Mouse (Mus musculus) forebrain, embryonic 15.5 days (tissue): ENCODE measurements around the gene Als2cr12. TPM values are rescaled to one million over a fixed set of nuclear protein-coding genes. Genes with fewer than 3 reads are reported as not detected.
"Not testable (repeated sequence)": the region's sequence is repeated elsewhere in the genome, so short reads cannot be mapped to it uniquely, and the experiment has no call there.

ENCODE experiments used
- ATAC-seq: fragments of 200-750 bp; cut with Nextera tagmentation; replicated peaks from 2 replicates; pipeline ENCODE4 v1.8.0; 2017; ENCODE audit warnings: mild to moderate bottlenecking, moderate TSS enrichment, moderate library complexity
- H3K27ac ChIP-seq: fragments of 300-500 bp; sonication (generic); replicated peaks from 2 replicates; pipeline ENCODE4 v1.5.1; 2015; ENCODE audit warnings: mild to moderate bottlenecking, inconsistent platforms
- H3K27me3 ChIP-seq: fragments of 300-500 bp; sonication (generic); 2 replicates; pipeline ENCODE4 v1.6.1; 2015; ENCODE audit warnings: inconsistent platforms
- H3K36me3 ChIP-seq: fragments of 300-500 bp; sonication (generic); 2 replicates; pipeline ENCODE4 v1.6.1; 2015; ENCODE audit warnings: mild to moderate bottlenecking, inconsistent platforms
- H3K4me1 ChIP-seq: fragments of 300-500 bp; sonication (generic); 2 replicates; pipeline ENCODE4 v1.6.1; 2015; ENCODE audit warnings: inconsistent platforms
- H3K4me2 ChIP-seq: fragments of 300-500 bp; sonication (generic); replicated peaks from 2 replicates; pipeline ENCODE4 v1.6.1; 2015; ENCODE audit warnings: mild to moderate bottlenecking, inconsistent platforms
- H3K4me3 ChIP-seq: fragments of 300-500 bp; sonication (generic); 2 replicates; pipeline ENCODE4 v1.5.1; 2015; ENCODE audit warnings: mild to moderate bottlenecking, inconsistent platforms
- H3K9ac ChIP-seq: fragments of 300-500 bp; sonication (generic); replicated peaks from 2 replicates; pipeline ENCODE4 v1.6.1; 2015; ENCODE audit warnings: mild to moderate bottlenecking, inconsistent platforms
- H3K9me3 ChIP-seq: fragments of 300-500 bp; sonication (generic); 2 replicates; pipeline ENCODE4 v1.6.1; 2016; ENCODE audit warnings: inconsistent platforms
- WGBS: fragments of 180-500 bp; shearing (Covaris S2); methylation state at CpG from one replicate; pipeline ENCODE4 v1.1.7; 2015; ENCODE audit warnings: mixed read lengths; 5-methylcytosine and 5-hydroxymethylcytosine counted together
- polyA plus RNA-seq: library from polyadenylated mRNA; unstranded; fragments of >200 nt; fragmentation: Nextera tagmentation; extraction: Ambion mirVana; gene quantifications from 2 replicates; pipeline ENCODE4 v1.2.1, GENCODE M21; 2015

Als2cr12 gene
- polyA plus RNA-seq, 1 experiment from 2014 or later: not detected

GRCm38 (mm10) chr1:58672116-58672515, 23.7 kb downstream of the Als2cr12 start:
- no peaks in the 10 kb centered on the region for H3K36me3 ChIP-seq
- no peak overlapping the region for H3K4me2 ChIP-seq
- no peaks in the 10 kb centered on the region for H3K4me1 ChIP-seq
- WGBS: 91% methylated on average over 2 of the region's 2 CpGs
- H3K9me3 ChIP-seq: no peaks in the 10 kb centered on the region
- no peak overlapping the region for H3K4me3 ChIP-seq
- no peak overlapping the region for H3K9ac ChIP-seq
- H3K27me3 ChIP-seq: no peaks in the 10 kb centered on the region
- H3K27ac ChIP-seq: no peak overlapping the region
- ATAC-seq: no peak

DNA sequence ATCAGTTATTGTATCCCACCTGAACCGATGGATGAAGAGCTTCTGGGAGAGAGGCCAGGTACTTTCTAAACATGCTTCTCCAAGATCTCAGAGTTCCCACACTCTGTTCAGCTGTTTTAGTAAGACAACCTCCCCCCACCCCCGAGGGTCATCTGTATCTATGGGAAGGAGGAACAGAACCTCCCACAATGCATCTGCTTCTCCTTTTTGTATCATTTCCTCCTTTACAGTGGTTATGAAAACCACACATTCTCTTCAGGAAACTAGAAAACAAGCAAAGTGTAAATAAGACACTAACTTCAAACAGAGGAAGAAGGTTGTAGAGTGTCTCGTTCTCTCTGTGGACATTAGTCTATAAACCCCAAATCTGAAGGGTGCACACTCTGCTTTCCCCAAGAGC, 26.2 kb downstream of the Als2cr12 start:
- 87% methylated on average over 3 of the region's 3 CpGs for WGBS
- H3K27me3 ChIP-seq, H3K4me1 ChIP-seq, H3K4me3 ChIP-seq, H3K27ac ChIP-seq, H3K4me2 ChIP-seq, H3K36me3 ChIP-seq, ATAC-seq, H3K9ac ChIP-seq, H3K9me3 ChIP-seq: not testable (repeated sequence)

DNA sequence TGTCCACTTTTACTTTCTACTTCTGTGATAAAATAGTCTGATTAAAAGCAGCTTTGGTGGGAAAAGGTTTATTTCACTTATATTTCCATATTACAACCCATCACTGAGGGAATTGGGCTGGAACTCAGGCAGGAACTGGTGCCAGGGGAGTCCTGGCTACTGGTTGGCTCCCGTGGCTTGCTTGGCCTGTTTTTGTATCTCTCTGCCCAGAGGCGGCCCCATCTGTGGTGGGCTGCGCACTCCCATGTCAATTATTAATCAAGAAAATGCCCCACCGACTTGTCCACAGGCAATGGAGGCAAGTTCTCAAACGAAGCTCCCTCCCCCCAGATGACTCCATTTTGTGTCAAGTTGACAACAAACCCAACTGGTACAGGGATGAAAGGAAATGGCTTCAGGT, 27.6 kb downstream of the Als2cr12 start:
- no peak overlapping the region for H3K4me2 ChIP-seq
- H3K9me3 ChIP-seq: no peaks in the 10 kb centered on the region
- H3K9ac ChIP-seq: no peak overlapping the region
- no peaks in the 10 kb centered on the region for H3K4me1 ChIP-seq
- 87% methylated on average over 5 of the region's 5 CpGs for WGBS
- no peaks in the 10 kb centered on the region for H3K36me3 ChIP-seq
- H3K27ac ChIP-seq: no peak overlapping the region
- no peak for ATAC-seq
- H3K4me3 ChIP-seq: no peak overlapping the region
- H3K27me3 ChIP-seq: no peaks in the 10 kb centered on the region

GRCm38 (mm10) chr1:58663365-58663764, 32.4 kb downstream of the Als2cr12 start:
- not testable (repeated sequence) for H3K9me3 ChIP-seq, H3K36me3 ChIP-seq, ATAC-seq, H3K4me1 ChIP-seq, H3K27ac ChIP-seq, H3K9ac ChIP-seq, H3K27me3 ChIP-seq, H3K4me3 ChIP-seq, H3K4me2 ChIP-seq
- WGBS: 93% methylated on average over 3 of the region's 3 CpGs

DNA sequence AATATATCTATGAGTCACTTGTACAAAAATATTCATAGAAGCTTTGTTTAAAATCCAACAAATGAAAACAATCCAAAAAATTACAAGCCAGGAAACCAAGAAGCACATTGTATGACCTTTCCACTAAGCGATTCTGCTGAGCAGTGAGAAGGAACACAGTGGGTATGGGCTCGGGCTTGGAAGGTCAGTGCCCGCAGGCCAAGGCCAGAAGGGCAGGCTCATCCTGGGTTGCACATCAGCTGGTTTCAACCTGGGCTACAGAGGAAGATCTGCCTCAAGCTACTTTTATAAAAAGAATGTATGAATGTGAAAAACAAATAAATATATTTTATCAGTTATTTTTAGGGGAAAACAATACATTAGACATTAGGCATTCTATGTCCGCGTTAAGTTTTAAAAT, 33.1 kb downstream of the Als2cr12 start:
- H3K4me2 ChIP-seq, H3K27me3 ChIP-seq, H3K9me3 ChIP-seq, H3K4me3 ChIP-seq, H3K9ac ChIP-seq, H3K4me1 ChIP-seq, H3K27ac ChIP-seq, ATAC-seq, H3K36me3 ChIP-seq: not testable (repeated sequence)
- WGBS: 93% methylated on average over 5 of the region's 5 CpGs

- Histone ChIP-seq H3K4me1 (no peaks in the 10 kb centered on the region), H3K4me2 (peak overlapping the region; percentile 83), H3K27me3 (no peaks in the 10 kb centered on the region), H3K9ac (peak overlapping the region; percentile 84), H3K4me3 (peak overlapping the region; percentile 71), H3K9me3 (no peaks in the 10 kb centered on the region), H3K27ac (no peak overlapping the region; the same call in 1 of the 2 replicates), H3K36me3 (no peaks in the 10 kb centered on the region)
- ATAC-seq: peak; percentile 93
- WGBS: 1% methylated on average over 37 of the region's 37 CpGs
These were observed 43.0 kb downstream of the Als2cr12 start for GRCm38 (mm10) chr1:58652480-58653403.

DNA sequence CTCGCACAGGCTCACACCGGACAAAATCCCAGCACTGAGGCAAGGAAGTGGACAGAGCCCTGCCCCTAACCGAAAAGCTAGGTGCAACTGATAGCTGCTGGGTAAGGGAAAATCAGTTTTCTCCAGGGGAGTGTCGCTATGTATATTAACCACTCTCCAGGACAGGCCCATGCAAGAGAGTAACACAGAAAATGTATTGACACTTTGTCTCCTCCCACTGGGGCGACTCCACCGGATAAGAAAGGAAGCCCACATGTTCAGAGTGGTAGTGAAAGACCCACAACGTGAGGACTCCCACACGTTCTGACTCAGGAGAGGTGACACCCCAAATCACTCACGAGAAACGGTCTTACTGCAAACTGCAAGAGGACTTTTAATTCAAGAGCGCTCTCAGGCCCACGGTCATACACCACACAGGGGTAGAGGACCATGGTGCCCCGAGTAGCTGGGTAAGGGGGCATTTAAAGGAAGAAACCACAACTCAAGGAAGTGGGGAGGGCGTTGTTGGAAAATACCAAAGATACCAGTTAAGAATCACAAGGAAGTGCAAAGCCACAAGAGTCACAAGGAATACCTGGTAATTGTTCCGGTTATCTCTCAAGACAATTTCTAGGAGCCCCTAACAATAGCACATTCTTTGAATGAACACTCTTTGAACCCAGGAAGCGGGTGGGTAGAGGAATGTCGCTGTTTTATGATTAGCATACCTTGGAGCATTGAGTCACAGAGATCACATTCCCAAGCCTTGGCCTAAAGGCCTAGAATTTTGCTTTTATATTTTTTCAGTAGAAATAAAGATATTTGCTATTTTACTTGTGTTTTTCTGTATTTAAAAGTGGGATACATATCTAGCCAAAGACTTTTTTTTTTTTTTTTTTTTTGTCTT, 44.0 kb downstream of the Als2cr12 start:
- not testable (repeated sequence) for H3K4me1 ChIP-seq, H3K27me3 ChIP-seq, H3K36me3 ChIP-seq, H3K9ac ChIP-seq, ATAC-seq, H3K27ac ChIP-seq, H3K9me3 ChIP-seq
- H3K4me3 ChIP-seq: peak overlapping the region; percentile 71
- 87% methylated on average over 17 of the region's 17 CpGs for WGBS
- peak overlapping the region; percentile 83 for H3K4me2 ChIP-seq

DNA sequence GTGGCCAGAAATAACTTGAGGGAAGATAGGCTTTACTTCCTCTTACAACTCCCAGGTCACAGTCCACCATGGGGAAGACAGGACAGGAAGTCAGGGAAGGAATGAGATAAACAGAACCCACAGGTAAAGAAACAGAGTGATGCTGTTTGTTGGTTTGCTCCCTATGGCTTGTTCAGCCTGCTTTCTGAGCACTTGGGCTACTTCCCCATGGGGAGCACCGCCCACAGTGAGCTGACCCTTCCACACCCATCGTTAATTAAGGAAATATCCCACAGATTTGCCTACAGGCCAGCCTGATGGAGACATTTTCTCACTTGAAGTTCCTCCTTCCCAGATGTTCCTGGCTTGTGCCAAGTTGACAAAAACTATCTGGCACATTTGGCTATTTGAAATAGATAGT, 66.9 kb downstream of the Als2cr12 start:
- ATAC-seq, H3K36me3 ChIP-seq, H3K27me3 ChIP-seq, H3K9me3 ChIP-seq, H3K4me2 ChIP-seq, H3K27ac ChIP-seq, H3K4me3 ChIP-seq, H3K9ac ChIP-seq, H3K4me1 ChIP-seq: not testable (repeated sequence)
- 96% methylated on average over 2 of the region's 2 CpGs for WGBS

DNA sequence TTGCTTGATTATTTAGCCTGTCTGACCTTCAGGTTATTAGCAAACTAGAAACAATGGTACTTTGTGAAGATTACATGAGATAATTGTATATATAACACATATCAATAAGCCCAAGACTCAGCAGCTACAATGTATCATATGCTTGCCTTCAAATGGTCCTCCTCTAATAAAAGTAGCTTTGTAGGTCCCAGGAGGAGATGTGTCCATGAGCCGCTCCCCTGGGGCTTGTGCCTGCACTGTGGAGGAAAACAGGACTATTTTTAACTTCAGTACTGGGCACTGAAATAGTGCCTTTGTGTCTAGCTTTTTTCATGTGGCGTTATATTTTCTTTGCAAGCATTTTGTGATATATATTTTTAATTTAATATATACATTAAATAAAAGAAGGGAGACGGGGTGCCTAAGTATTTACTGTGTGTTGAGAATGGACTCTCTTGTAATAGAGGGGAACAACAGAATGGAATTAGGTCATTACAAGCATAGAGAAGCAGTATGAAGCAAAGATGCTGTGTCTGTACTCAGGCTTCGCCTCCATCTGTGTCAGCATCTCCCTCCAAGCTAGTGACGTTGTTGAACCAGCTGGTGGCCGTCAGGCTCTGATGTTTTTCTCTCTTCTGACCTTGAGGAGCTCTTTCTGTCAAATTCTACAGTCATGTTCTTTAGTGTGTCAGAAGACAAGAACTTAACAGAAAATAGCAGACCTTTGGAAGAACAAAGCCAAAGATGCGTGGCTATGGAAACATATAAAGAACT, 73.6 kb downstream of the Als2cr12 start:
- ATAC-seq: no peak
- WGBS: 69% methylated on average over 7 of the region's 7 CpGs
- H3K27ac ChIP-seq: no peak overlapping the region

GRCm38 (mm10) chr1:58621251-58621650, 74.5 kb downstream of the Als2cr12 start:
- H3K4me2 ChIP-seq: no peak overlapping the region
- H3K36me3 ChIP-seq: no peaks in the 10 kb centered on the region
- no peaks in the 10 kb centered on the region for H3K27me3 ChIP-seq
- ATAC-seq: no peak
- no peak overlapping the region for H3K4me3 ChIP-seq
- H3K27ac ChIP-seq: no peak overlapping the region
- no peaks in the 10 kb centered on the region for H3K9me3 ChIP-seq
- H3K9ac ChIP-seq: no peak overlapping the region
- WGBS: 84% methylated on average over 3 of the region's 3 CpGs
- no peaks in the 10 kb centered on the region for H3K4me1 ChIP-seq

More for the DNA sequence above, 73.6 kb downstream of the Als2cr12 start:
- H3K4me2 ChIP-seq: no peak overlapping the region
- H3K9ac ChIP-seq: no peak overlapping the region
- H3K4me1 ChIP-seq: no peaks in the 10 kb centered on the region
- H3K27me3 ChIP-seq: no peaks in the 10 kb centered on the region
- H3K36me3 ChIP-seq: no peaks in the 10 kb centered on the region
- no peaks in the 10 kb centered on the region for H3K9me3 ChIP-seq
- no peak overlapping the region for H3K4me3 ChIP-seq

- Histone ChIP-seq H3K27ac (no peak overlapping the region), H3K9me3 (no peaks in the 10 kb centered on the region), H3K9ac (no peak overlapping the region), H3K27me3 (no peaks in the 10 kb centered on the region), H3K4me1 (no peaks in the 10 kb centered on the region), H3K4me3 (no peak overlapping the region), H3K36me3 (no peaks in the 10 kb centered on the region), H3K4me2 (no peak overlapping the region)
- 93% methylated on average over 2 of the region's 2 CpGs for WGBS
- ATAC-seq: no peak
These were observed 77.0 kb downstream of the Als2cr12 start for GRCm38 (mm10) chr1:58618766-58619165.
